Mouse (Mus musculus) thymus, adult 2 months (tissue): ENCODE measurements around the gene Retreg2.

Experiments
- CTCF ChIP-seq: fragments of 200-500 bp; IDR thresholded peaks from 2 replicates; pipeline ENCODE4 v1.5.1; 2012; ENCODE audit warnings: mild to moderate bottlenecking, control low read depth, low read length, moderate library complexity, borderline replicate concordance; ENCODE audit not compliant: control insufficient read depth, poor library complexity, insufficient read depth; ENCODE audit errors: extremely low read depth
- POLR2A ChIP-seq: fragments of 200-500 bp; IDR thresholded peaks from 2 replicates; pipeline ENCODE4 v1.6.1; 2012; ENCODE audit warnings: mild to moderate bottlenecking, low read length, control low read depth, moderate library complexity; ENCODE audit not compliant: control insufficient read depth, poor library complexity, insufficient read depth; ENCODE audit errors: extremely low read depth

GRCm38 (mm10) chr1:75136730-75137129 lies 5.8 kb upstream of the Retreg2 start:
- no peak for TF ChIP-seq CTCF
- no peak for TF ChIP-seq POLR2A
